Mouse (Mus musculus) erythroblast, embryonic 14.5 days (primary cell): ENCODE results near the gene Myog. TPM values are rescaled to one million over a fixed set of nuclear protein-coding genes. Genes with fewer than 3 reads are reported as not detected.

Experiments used
- H3K27me3 ChIP-seq: 2 replicates; pipeline ENCODE4 v1.6.1; 2012; ENCODE audit warnings: inconsistent platforms; ENCODE audit not compliant: control insufficient read depth
- H3K36me3 ChIP-seq: 2 replicates; pipeline ENCODE4 v1.6.1; 2012; ENCODE audit warnings: mild to moderate bottlenecking, inconsistent platforms; ENCODE audit not compliant: control insufficient read depth
- H3K4me1 ChIP-seq: 2 replicates; pipeline ENCODE4 v1.6.1; 2012; ENCODE audit warnings: inconsistent platforms; ENCODE audit not compliant: control insufficient read depth
- H3K4me3 ChIP-seq: replicated peaks from 2 replicates; pipeline ENCODE3; 2012; ENCODE audit warnings: moderate library complexity, mild to moderate bottlenecking, inconsistent platforms
- H3K9me3 ChIP-seq: 2 replicates; pipeline ENCODE4 v1.6.1; 2012; ENCODE audit warnings: low read length, inconsistent platforms, mixed read lengths; ENCODE audit not compliant: control insufficient read depth
- GATA1 ChIP-seq: IDR thresholded peaks from 2 replicates; pipeline ENCODE4 v1.6.1; 2012; ENCODE audit warnings: low read length, inconsistent platforms, mixed read lengths
- TAL1 ChIP-seq: IDR thresholded peaks from 3 replicates; pipeline ENCODE4 v1.6.1; 2012; ENCODE audit warnings: low read length, inconsistent platforms, mixed read lengths
- polyA plus RNA-seq: library from polyadenylated mRNA; stranded (reverse); fragments of >175 nt; gene quantifications from 2 replicates; pipeline ENCODE4 v1.2.3, GENCODE M21; 2012

The Myog gene
- polyA plus RNA-seq, 1 experiment: not detected

DNA sequence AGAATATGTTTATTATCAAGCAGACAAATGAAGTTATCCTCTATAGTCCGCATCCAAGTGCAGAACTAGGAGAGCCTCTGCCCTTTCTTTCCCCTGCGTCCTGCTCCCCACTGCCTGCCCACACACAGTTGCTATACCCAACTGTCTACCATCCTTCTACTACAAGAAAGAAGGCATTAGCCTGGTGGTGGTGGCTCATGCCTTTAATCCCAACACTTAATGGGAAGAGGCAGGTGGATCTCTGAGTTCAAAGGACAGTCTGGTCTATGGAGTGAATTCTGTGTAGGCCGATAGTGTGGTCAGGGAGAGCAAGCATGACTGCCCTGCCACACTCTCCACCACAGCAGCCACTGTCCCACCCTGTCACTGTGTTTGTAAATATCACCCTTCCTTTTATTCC is 20.9 kb downstream of the Myog start:
- no peak overlapping the region for H3K4me3 ChIP-seq
- H3K9me3 ChIP-seq: no peaks in the 10 kb centered on the region
- TF ChIP-seq TAL1 (no peak), GATA1 (no peak)
- no peaks in the 10 kb centered on the region for H3K36me3 ChIP-seq
- H3K4me1 ChIP-seq: no peaks in the 10 kb centered on the region
- H3K27me3 ChIP-seq: no peaks in the 10 kb centered on the region

DNA sequence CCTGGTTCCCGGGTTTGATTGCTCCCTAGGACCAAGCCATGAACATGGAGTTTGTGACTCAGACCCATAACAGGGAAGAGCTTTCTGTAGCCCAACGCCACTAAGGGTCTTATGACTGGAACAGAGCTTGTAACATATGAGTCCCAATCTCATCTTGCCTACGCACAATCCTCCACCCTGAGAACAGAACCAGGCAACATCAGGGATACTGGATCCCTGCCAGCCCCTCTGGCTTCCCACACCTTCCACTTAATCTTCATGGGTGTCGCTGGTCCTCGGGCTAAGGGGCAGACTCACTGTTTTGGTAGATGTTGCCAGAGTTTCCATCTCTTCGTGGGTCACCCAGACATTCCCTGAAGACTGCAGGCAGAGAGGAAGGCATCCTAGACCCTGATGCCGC is 22.0 kb downstream of the Myog start:
- Histone ChIP-seq H3K36me3 (no peaks in the 10 kb centered on the region), H3K27me3 (no peaks in the 10 kb centered on the region), H3K4me1 (no peaks in the 10 kb centered on the region), H3K4me3 (no peak overlapping the region), H3K9me3 (no peaks in the 10 kb centered on the region)
- TF ChIP-seq TAL1 (no peak), GATA1 (no peak)

DNA sequence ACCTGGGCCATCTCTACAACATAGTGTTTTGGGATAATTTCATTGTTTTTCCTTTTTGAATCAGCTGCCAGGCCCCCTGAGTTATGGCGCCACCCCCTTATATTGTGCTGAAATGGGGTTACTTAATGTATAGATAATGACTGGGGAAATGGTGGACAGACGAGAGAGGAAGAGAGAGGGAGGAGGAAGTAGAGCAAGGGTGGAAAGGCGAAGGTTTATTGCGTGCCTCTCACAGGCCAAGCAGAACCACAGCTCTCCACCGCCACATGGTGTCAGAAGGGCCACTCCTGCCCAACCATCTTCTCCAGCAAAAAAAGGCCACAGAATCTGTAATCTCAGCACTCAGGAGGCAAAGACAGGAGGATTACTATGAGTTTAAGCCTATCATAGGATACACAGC is 25.4 kb downstream of the Myog start:
- Histone ChIP-seq H3K4me1 (no peaks in the 10 kb centered on the region), H3K27me3 (no peaks in the 10 kb centered on the region), H3K9me3 (no peaks in the 10 kb centered on the region), H3K4me3 (no peak overlapping the region), H3K36me3 (no peaks in the 10 kb centered on the region)
- TF ChIP-seq GATA1 (no peak), TAL1 (no peak)

DNA sequence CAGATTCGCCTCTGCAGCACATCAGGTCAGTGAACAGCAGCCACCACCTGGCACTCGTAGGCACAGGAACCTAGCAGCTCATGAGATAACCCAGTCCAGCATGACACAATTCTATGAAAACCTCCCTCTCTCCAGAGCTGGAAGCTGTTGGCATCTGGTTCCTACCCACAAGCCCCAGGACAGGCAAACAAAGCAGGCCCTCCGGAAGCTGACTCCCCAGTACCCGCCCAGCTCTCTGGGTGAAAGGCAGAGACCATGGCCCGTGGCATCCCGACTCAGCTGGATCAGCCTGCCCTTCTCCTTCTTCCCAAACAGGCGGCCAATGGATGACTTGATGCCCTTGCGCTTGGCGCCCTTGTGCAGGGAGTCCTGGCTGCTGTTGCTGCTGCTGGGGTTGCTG is 26.6 kb downstream of the Myog start:
- no peak for TF ChIP-seq TAL1
- H3K4me1 ChIP-seq: no peaks in the 10 kb centered on the region
- no peak overlapping the region for H3K4me3 ChIP-seq
- H3K27me3 ChIP-seq: no peaks in the 10 kb centered on the region
- no peaks in the 10 kb centered on the region for H3K36me3 ChIP-seq
- H3K9me3 ChIP-seq: no peaks in the 10 kb centered on the region

DNA sequence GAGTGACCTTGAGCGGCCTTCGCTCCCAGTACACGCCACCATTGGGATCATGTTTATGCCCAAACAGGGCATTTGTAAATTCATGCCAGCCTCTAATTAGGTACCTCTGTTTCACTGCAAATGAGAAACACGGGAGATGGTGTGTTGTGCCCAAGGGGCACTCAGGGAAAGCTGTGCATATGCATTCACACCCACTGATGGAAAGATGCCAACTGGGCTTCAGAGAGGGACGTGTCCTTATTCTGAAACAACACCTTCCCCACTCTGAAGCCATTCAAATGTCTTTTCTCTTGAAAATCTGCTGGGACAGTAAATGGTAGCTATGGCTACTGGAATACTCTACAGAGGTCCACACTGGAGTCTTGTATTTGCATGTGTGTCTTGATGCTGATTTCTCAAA is 28.5 kb downstream of the Myog start:
- no peaks in the 10 kb centered on the region for H3K27me3 ChIP-seq
- no peaks in the 10 kb centered on the region for H3K4me1 ChIP-seq
- H3K36me3 ChIP-seq: no peaks in the 10 kb centered on the region
- H3K9me3 ChIP-seq: no peaks in the 10 kb centered on the region
- no peak overlapping the region for H3K4me3 ChIP-seq
- TF ChIP-seq TAL1 (no peak), GATA1 (no peak)

DNA sequence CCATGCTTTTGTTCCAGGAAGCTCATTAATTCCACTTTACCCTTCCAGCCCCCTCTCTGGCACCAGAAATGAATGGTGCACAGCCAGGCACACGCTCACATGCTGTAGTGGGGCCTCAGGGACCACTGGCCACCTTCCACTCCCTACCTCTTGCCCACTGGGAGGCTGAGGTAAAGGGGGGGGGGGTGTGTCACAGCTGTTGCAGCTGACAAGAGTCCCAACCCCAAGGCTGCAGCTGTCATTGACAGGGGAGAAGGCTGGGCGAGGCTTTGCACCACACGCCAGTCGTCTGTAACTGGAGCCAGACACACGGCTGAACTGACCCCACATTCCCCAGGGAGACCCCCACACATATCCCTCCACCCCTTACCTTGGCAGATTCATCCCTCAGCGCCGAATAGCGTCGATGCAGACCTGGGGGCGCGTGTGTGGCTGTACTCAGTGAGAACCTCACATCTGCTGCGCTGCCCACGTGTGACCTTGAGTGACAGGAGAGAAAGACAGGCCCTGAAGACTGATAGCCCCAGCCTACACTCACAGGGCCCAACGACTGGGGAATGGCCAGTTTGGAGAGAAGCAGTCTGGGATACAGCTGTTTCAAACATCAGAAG is 31.0 kb downstream of the Myog start:
- no peaks in the 10 kb centered on the region for H3K4me1 ChIP-seq
- H3K27me3 ChIP-seq: no peaks in the 10 kb centered on the region
- TF ChIP-seq GATA1: no peak
- TF ChIP-seq TAL1: no peak
- no peak overlapping the region for H3K4me3 ChIP-seq
- H3K9me3 ChIP-seq: no peaks in the 10 kb centered on the region
- no peaks in the 10 kb centered on the region for H3K36me3 ChIP-seq

DNA sequence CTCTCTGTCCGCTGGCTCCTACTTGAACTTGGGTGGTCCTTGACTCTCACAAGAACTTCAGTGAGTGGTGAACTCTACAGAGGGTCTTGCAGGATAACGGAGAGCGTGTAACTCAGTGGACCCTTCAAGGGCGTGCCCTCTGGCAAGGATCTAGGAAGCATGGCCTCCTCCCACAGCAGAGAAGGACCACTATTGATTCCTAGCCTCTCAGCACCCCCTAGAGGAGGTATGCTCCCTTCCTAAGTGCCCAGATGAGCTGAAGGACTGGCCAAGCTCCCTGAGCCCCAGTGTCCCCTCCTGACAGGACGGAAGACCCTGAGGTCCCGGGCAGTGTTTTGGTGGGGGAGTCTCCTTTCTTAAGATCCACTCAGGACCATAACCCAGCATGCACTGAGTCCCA is 32.8 kb downstream of the Myog start:
- Histone ChIP-seq H3K9me3 (no peaks in the 10 kb centered on the region), H3K4me1 (no peaks in the 10 kb centered on the region), H3K27me3 (no peaks in the 10 kb centered on the region), H3K36me3 (no peaks in the 10 kb centered on the region), H3K4me3 (no peak overlapping the region)
- no peak for TF ChIP-seq GATA1
- TF ChIP-seq TAL1: no peak

DNA sequence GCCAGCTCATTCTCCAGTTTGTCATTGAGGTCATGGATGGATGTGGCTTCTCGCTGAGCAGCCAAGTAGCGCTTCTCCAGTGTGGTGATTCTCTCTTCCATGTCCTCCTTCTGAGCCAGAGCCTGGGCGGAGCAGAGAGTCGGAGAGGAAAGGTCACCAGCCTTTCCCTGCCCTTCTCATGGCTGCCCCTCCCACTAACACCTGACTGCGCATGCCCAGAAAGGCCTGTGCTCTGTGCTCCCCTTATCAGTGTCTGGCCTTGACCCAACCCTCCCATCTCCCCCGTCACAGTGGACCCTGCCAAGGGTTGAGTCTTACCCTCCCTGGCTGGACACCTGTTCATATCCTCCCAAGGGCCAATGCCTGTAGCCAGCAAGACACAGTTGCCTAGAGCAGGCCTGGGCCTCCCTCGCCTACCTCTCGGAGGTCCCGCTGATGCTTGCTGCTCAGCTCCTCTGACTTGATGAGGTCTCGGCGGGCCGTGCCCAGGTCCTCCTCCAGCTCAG is 37.1 kb downstream of the Myog start:
- H3K36me3 ChIP-seq: no peaks in the 10 kb centered on the region
- TF ChIP-seq TAL1 (no peak), GATA1 (no peak)

DNA sequence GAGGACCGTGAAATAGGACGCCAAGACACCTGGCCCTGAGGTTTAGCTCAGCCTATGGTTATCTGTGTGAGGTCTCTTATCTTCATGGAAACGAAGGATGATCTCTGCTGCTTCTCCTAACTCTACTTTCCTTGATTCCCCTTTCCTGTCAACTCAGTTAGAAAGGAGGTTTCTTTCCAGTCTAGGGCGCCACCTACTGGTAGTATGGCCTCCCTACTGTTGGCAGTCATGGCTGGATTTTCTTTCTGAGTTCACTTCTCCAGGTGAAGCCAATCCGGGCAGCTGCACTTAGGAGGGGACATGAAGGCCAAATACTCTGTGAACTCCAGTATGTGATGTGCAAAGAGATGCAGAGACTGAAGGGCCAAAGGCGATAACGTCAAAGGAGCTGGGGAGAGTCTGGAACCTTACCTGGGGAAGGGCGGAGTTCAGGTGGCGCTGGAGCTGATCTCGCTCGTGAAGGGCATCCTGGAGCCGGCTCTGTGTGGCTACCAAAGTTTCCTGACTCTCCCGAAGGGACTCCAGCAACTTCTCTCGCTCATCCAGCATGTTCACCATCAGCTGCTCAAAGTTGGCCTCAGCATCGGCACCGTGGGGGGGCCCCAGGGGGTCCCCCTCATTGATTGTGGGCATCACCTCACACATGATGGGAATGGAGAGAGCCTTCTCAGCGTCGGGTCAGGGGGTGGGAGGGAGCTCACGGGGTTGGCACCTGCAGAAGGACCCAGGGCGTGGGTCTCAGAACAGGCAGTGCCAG is 42.3 kb downstream of the Myog start:
- H3K27me3 ChIP-seq: no peaks in the 10 kb centered on the region; the same call in 1 of the 2 replicates

More for the DNA sequence above, 37.1 kb downstream of the Myog start:
- Histone ChIP-seq H3K4me1 (no peaks in the 10 kb centered on the region), H3K27me3 (no peaks in the 10 kb centered on the region), H3K9me3 (no peaks in the 10 kb centered on the region), H3K4me3 (no peak overlapping the region)

More for the DNA sequence above, 42.3 kb downstream of the Myog start:
- Histone ChIP-seq H3K9me3 (no peaks in the 10 kb centered on the region), H3K4me3 (no peak overlapping the region), H3K4me1 (peaks cover 15% of the 10 kb centered on the region), H3K36me3 (no peaks in the 10 kb centered on the region)
- TF ChIP-seq TAL1 (no peak), GATA1 (no peak)
